Mouse (Mus musculus) megakaryocyte, embryonic 14.5 days (primary cell): ENCODE data around the gene Eno1.

Source experiments
- FLI1 ChIP-seq: IDR thresholded peaks from 2 replicates; pipeline ENCODE4 v1.6.1; 2012; ENCODE audit warnings: low read length, inconsistent platforms, mixed read lengths
- GATA1 ChIP-seq: IDR thresholded peaks from 3 replicates; pipeline ENCODE4 v1.6.1; 2012; ENCODE audit warnings: mixed read lengths, low read length, inconsistent platforms, borderline replicate concordance

GRCm38 (mm10) chr4:150235585-150235984, 936 bp upstream of the Eno1 start:
- no peak for TF ChIP-seq GATA1
- no peak for TF ChIP-seq FLI1
